Mouse (Mus musculus) cerebellum, postnatal 4 days (tissue): ENCODE measurements around the gene Trim14.
"Not testable (repeated sequence)": the region's sequence is repeated elsewhere in the genome, so short reads cannot be mapped to it uniquely, and the experiment has no call there.

Experiments used
- DNase-seq, 2 experiments: peaks; one replicate each; pipeline ENCODE4 v3.0.0; 2022; ENCODE audit warnings: low spot score in 2 of 2, mixed read lengths in 1 of 2

Trim14 gene

DNA sequence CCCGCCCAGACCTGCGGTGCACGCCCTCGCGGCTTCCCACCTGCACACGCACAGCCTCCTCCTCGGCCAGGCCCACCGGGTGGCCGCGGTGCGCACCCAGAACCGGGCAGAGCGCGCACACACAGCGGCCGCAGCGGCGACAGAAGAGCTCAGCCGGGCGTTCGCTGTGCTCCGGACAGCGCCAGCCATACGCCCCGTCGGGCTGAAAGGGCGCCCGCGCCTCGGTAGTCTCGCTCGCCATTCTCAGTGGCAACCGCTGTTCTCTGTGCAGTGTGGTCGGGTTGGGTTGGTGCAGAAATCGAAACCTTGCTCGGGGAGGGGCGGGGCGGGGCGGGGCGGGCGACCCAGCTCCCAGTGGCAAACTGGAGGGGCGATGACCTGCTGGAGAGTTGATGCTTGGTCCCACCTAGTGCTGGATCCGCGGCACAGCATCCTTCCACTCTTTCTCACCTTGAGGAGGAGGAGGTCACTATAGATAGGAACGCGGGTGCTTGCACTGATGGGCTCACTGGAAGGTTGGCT is at the start of gene Trim14:
Trim14 (minus strand) TSS at position 302 of the 522 bp plus-strand sequence.
- no peak for DNase-seq

DNA sequence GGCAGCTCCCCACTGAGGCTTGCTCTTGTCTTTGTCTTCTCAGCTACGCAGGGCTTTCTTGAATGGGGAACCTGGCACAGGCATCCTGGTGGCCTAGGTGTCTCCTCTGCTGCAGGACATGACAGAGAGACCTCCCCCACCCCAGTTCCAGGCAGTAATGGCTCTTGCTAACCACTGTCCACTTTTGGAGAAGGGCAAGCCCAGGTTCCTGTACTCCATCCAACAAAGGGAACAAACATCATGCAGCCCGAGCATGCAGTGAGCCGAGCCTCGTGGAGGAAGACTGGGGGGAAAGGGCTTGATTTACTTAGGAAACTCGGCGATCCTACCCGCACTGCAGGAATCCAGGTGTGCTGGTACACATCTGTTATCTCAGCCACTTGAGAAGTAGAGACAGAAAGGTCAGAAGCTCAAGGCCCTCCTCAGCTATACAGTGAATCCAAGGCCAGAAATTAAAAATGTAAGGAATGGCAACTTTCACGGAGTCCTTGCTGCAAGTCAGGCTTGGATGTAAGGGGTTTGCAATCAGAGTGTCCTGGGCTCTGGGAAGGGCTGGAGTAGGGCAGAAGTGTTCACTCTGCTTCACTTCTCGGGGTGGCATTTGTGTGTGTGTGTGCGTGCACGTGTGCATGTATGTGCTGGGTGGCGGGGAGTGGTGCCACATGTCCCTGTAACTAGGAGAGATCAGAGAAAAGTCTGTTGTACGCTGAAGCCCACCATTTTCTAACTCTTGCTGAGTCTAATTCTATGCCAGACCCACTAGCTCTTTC is 49.3 kb upstream of the Trim14 start:
- DNase-seq = peak in 1 of 2 experiments; percentile 14

DNA sequence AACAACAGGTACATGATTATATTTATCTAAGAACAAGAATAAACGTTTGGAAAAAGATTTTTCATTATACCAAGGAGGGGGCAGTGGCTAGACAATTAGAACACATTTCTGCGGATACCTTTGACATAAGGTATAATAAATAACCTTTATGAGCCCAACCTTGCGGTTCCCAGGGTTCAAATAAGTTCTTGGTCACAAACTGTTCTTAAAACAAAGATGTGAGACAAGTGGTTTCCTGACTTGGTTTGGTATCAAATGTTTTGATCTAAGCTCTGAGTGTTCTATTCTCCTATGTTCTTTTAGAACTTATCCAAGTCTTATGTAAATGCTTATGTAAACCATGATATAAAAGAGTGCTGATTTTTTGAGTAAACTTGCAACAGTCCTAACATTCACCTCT is 48.6 kb upstream of the Trim14 start:
- DNase-seq = not testable (repeated sequence)

DNA sequence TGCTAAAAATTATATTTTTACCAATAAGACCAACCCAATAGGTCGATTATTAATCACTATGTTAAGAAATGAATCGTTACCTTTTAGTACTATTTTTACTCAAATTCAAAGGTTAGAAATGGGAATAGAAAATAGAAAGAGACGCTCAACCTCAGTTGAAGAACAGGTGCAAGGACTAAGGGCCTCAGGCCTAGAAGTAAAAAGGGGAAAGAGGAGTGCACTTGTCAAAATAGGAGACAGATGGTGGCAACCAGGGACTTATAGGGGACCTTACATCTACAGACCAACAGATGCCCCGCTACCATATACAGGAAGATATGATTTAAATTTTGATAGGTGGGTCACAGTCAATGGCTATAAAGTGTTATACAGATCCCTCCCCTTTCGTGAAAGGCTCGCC is 48.1 kb upstream of the Trim14 start:
- DNase-seq = not testable (repeated sequence)

DNA sequence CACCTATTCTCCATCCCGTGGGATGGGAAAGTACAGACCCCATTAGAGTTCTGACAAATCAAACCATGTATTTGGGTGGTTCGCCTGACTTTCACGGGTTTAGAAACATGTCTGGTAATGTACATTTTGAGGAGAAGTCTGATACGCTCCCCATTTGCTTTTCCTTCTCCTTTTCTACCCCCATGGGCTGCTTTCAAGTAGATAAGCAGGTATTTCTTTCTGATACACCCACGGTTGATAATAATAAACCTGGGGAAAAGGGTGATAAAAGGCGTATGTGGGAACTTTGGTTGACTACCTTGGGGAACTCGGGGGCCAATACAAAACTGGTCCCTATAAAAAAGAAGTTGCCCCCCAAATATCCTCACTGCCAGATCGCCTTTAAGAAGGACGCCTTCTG is 46.1 kb upstream of the Trim14 start:
- not testable (repeated sequence) for DNase-seq

DNA sequence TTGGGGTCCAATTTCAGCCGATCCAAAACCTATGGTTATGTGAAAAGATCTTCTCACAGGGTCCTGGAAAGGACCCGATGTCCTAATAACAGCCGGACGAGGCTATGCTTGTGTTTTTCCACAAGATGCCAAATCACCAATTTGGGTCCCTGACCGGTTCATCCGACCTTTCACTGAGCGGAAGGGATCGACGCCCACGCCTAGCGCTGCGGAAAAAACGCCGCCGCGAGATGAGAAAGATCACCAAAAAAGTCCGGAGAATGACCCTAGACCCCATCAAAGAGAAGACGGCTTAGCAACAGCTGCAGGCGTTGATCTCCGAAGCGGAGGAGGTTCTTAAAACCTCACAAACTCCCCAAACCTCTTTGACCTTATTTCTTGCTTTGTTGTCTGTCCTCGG is 45.6 kb upstream of the Trim14 start:
- not testable (repeated sequence) for DNase-seq

DNA sequence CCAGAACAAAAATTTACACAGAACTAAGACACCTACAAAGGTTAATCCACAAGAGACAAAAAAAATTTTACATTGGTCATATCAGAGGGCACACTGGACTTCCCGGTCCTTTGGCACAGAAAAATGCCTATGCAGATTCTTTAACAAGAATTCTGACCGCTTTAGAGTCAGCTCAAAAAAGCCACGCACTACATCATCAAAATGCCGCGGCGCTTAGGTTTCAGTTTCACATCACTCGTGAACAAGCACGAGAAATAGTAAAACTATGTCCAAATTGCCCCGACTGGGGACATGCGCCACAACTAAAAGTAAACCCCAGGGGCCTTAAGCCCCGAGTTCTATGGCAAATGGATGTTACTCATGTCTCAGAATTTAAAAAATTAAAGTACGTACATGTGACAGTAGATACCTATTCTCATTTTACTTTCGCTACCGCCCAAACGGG is 44.9 kb upstream of the Trim14 start:
- DNase-seq = not testable (repeated sequence)

DNA sequence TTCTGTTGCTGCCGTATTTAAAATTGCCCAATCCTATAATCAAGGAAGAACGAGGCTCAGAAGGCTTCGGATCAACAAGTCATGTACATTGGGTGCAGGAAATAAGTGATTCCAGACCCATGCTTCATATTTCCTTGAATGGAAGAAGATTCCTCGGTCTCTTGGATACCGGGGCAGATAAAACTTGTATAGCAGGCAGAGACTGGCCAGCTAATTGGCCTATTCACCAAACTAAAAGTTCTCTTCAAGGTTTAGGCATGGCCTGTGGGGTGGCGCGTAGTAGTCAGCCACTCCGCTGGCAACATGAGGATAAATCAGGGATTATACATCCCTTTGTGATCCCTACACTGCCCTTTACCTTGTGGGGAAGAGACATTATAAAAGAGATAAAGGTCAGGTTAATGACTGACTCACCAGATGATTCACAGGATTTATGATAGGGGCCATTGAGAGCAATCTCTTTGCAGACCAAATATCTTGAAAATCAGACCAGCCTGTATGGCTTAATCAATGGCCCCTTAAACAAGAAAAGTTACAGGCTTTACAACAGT is 42.9 kb upstream of the Trim14 start:
- DNase-seq = not testable (repeated sequence)

DNA sequence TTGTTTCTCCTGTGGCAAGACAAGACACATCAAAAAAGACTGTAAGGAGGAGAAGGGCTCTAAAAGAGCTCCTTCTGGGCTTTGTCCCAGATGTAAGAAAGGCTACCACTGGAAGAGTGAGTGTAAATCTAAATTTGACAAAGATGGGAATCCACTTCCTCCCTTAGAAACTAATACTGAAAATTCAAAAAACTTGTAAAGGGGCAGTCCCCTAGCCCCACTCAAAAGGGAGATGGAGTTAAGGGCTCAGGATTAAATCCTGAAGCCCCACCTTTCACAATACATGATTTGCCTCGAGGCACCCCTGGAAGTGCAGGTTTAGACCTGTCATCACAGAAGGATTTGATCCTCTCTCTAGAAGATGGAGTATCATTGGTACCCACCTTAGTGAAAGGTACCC is 42.3 kb upstream of the Trim14 start:
- no peak for DNase-seq

DNA sequence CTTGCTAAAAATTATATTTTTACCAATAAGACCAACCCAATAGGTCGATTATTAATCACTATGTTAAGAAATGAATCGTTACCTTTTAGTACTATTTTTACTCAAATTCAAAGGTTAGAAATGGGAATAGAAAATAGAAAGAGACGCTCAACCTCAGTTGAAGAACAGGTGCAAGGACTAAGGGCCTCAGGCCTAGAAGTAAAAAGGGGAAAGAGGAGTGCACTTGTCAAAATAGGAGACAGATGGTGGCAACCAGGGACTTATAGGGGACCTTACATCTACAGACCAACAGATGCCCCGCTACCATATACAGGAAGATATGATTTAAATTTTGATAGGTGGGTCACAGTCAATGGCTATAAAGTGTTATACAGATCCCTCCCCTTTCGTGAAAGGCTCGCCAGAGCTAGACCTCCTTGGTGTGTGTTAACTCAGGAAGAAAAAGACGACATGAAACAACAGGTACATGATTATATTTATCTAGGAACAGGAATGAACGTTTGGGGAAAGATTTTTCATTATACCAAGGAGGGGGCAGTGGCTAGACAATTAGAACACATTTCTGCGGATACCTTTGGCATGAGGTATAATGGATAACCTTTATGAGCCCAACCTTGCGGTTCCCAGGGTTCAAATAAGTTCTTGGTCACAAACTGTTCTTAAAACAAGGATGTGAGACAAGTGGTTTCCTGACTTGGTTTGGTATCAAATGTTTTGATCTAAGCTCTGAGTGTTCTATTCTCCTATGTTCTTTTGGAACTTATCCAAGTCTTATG is 39.8 kb upstream of the Trim14 start:
- not testable (repeated sequence) for DNase-seq

DNA sequence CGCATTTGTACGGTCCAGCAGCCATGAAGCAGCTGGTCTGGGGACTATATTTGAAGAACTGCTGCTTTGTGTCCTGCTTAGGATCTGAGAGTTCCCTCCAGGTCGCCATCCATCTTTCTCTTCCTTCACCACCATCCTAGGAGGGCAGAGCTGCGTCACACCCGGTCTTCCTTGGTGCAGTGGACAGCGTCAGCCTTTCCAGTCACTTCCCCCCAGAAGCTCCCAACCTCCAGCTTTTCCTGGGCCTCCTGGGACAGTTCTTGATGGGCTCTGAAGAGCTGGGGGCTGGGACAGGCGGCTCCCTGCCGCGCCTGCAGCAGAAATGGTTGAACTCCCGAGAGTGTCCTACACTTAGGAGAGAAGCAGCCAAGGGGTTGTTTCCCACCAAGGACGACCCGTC is 38.9 kb upstream of the Trim14 start:
- no peak for DNase-seq

DNA sequence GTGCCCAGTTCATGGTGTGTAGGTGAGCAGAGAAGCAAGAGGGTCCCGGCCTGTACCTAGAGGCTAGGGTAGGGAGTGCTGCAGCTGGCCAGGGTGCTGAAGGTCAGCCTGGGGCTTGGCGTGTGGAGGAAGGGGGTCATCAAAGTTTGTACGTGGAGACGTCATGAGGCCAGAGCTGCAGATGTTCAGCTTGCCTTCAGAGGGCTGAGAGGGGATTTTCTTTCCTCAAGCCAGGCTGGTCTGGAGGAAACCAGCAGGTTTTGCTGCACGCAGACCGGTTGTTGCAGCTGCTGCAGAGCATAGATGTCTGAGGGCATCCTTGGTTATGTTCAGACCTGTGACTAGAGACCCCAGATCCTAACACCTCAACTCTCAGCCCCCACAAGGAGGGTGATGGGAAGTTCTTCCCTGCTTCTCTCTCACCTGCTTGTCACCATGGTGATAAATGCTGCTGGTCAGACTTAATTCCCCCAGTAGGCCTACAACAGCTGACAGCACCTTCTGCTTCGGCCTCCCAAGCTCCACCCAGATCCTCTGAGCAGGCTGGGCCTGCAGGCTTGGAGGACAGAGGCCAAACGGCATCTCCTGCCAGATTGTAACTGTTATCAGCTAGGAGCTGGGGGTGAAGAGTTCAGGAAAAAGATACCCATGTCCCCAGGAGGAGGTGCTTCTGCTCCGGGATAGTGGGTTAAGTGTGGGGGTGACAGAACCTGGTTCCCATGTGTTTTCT is 38.2 kb upstream of the Trim14 start:
- no peak for DNase-seq

DNA sequence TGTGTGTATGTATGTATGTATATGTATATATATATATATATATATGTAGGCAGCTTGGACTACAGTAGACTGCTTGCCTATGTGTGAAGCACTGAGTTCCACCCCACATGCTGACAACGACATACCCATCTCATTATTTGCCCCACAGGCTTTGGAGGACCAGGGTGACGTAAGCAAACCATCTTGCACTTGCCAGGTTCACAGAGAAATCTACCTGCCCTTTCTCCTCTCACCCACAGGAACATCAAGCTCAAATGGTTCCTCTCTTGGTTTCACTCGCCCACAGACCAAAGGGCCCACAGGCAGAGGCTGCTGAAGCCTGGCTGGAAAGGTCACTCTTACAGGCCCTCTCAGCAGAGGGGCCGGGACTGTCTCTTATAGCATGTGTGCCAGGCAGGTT is 36.7 kb upstream of the Trim14 start:
- DNase-seq = peak in 1 of 2 experiments; percentile 3

DNA sequence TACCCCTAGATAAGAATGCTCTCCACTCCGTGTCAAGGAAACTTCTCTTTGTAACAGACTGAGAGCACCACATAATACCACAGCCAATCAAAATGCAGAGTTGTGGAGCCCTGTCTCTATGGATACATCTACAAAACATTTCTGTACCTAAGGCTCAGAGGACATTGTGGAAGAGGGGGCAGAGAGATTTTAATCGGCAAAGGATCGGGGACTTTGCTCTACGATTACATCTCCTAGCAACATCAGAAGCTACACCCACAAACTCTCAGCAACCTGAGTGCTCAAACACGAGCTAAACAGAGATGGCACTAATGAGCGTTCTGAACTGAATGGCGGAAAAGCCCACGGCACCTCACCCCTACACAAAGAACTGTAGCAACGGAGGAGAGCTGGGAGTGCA is 35.8 kb upstream of the Trim14 start:
- peak in 1 of 2 experiments; percentile 12 for DNase-seq

DNA sequence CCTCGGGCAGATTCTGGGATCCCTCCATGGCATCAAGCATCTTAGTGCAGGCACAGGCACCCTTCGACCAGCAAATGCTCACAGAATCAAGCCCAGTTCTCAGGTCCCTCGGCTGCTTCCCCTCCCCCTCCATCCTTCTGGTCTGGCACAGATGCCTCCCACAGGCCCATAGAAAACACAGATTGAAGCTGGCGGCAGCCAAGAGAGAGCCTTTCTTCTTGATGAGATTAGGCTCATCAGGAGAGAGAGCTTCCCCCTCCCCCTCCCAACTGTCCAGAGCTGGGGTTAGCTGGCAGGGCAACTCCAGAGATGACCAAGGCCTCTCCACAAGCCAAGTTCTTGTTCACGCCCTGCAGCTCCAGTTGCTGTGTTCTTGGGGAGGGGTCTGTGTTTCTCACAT is 33.7 kb upstream of the Trim14 start:
- DNase-seq = peak in 1 of 2 experiments; percentile 64

DNA sequence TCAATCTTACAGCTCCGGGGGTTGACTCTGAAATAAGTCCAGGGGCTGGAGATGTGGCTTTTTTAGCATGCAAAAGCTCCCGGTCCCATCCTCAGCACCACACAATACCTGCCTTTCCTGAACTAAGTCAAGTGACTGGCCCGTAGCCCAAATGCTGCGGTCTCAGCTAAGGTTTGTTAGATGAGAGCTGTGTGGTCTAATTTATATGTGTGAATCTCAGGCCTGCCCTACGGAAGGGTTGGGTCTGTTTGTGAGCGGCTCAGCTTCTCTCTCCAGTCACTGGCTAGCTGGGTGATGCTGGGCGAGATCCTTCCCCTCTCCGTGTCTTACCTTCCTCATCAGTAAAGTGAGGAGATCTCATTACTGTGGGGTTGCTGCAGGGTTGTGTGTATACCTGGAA is 32.2 kb upstream of the Trim14 start:
- no peak for DNase-seq

DNA sequence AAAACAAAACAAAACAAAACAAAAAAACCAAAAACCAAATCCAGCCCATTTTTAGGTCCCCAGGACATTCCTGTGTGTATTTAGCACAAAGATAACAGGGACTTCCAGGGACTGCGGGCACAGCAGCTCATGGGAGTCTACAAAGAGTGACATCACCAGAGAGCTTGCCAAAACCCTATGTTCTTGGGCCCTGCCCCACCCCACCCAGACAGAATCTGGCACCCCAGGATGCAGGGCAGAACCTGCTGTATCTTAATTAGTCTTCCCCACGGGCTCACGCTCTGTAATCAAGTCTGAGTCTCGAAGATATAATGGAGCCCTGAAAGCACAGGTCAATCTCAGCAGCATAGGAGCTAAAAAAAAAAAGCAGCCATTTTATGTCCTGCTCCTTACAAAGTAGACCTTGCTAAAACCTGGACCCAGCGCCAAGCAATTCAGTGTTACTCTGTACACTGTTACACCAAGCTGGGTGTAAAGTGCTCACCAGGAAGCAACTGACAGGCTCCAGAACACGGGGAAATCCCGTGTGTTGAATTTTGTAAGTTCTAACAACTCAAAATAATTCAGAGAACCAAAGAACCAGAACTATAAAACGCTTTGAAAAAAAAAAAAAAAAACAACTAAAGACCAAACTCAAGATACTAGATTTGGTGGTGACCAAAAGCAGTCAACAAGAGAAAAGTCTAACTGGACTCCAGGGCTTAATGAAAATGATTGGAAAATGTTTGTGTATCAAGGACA is 31.2 kb upstream of the Trim14 start:
- DNase-seq = no peak

DNA sequence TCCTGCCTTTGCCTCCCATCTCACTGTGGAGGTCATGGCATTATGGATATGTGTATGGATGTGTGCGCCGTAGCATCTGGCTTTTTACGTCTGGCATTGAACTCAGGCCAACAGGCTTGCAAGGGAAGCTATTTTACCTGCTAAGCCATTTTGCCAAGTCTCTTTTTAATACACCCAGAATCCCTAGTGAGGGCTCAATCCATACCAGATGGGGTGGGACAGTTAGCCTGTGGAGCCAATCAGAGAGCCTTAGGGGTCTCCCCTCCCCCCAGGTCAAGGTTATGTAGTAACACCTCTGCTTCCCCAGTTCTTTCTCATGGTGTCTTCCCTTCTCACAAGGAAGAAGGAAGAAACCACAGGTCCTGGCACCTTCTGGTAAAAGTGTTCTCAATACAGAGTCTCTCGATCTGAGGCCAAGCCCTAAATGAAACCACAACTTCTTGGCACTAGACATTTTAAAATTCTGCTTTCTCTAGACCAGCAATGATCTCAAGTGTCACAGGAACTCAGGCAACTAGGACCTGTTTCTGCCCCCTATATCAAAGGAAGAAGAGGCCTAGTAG is 29.5 kb upstream of the Trim14 start:
- no peak for DNase-seq

DNA sequence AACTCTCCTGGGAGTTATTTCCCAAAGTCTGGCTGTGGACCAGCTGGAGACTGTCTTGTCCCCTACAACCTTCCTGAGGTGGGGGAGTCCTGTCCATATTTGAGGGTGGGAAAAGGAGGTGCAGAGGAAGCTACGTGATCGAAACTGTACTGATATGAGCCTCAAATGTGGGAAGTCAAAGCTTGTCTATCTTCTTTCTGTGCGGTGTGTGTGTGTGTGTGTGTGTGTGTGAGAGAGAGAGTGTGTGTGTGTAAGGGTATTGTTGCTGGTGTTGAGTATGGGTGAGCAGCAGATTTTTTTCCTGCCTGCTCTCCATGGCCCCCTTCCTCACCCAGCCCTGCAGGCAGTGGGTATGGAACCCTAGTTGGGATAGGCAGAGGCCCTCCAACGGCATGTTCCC is 28.3 kb upstream of the Trim14 start:
- DNase-seq = no peak

DNA sequence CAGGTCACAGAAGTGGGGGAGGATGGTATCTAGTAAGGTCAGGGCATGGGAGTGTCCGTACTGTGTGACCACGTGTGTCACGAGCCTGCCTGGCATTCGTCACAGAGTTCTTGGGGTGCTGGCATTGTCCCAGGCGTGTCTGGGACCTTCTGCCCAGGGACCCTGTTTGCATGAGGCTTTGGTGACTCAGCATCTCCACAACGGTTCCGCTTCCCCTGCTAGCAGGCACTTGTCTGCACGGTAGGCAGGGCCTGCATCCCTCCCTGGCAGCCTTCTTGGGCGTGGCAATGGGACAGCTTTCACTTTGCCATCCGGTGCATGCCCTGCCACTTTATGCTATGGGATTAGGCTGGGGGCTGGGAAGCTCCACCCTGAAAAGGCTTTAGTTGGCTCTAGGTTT is 27.9 kb upstream of the Trim14 start:
- DNase-seq = no peak

DNA sequence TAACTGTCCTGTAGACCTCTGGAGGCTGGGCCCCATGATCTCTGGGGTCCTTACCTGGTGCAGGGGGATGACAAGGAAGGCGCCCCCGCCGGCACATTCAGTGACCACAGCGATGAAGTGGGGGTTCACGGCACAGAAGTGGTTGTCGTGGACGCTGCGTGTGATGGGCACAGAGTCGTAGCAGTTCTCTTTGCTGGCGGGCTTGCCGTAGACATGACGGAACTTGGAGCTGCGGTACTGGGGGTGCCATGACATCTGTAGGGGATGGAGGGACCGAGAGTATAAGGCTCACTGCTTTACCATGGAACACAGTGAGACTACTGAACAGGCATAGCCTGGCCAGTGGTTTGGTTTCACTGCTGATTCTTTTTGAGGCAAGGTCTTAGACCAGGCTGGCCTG is 26.9 kb upstream of the Trim14 start:
- no peak for DNase-seq
